Mouse (Mus musculus) lung, adult 2 months (tissue): ENCODE measurements around the gene Adamts17.

Experiments
- CTCF ChIP-seq: fragments of 200-500 bp; IDR thresholded peaks from 2 replicates; pipeline ENCODE4 v1.5.1; 2011; ENCODE audit warnings: mild to moderate bottlenecking, low read length, control low read depth; ENCODE audit not compliant: insufficient read depth
- POLR2A ChIP-seq: fragments of 200-500 bp; IDR thresholded peaks from 2 replicates; pipeline ENCODE4 v1.6.1; 2011; ENCODE audit warnings: low read depth, mild to moderate bottlenecking, control low read depth, low read length, borderline replicate concordance; ENCODE audit errors: extremely low read depth

GRCm38 (mm10) chr7:67026114-67027070 is 186.9 kb downstream of the Adamts17 start:
- TF ChIP-seq POLR2A: no peak
- no peak for TF ChIP-seq CTCF
